Mouse (Mus musculus) adrenal gland, postnatal 36 days (tissue): ENCODE data around the gene Scn3a. TPM values are rescaled to one million over a fixed set of nuclear protein-coding genes. Genes with fewer than 3 reads are reported as not detected.
A peak's percentile ranks its signal among the peaks of the same experiment; 100 is the strongest.

Experiments used
- DNase-seq, 2 experiments: peaks; one replicate each; pipeline ENCODE4 v3.0.0; 2021; ENCODE audit warnings: mixed read lengths in 1 of 2
- total RNA-seq, 2 experiments: library from RNA; stranded (reverse); gene quantifications; 2 replicates each; pipeline ENCODE4 v1.2.3; 2021

Gene Scn3a
- total RNA-seq, 2 experiments from 2014 or later, result 2.8 to 3.2 TPM

- peak in 1 of 2 experiments; percentile 21 for DNase-seq
These were observed 153.7 kb downstream of the Scn3a start for GRCm38 (mm10) chr2:65413746-65414145.

Other genes with a start within 250 kb of the Scn3a start
- 10 to 100 TPM; 14.7 to 19.4 TPM for gene Slc38a11, start 203.6 kb downstream of the Scn3a start, total RNA-seq
- gene Scn2a, start 53.1 kb upstream of the Scn3a start, total RNA-seq, result 1 to 10 TPM in 1 of 2 experiments, under 1 TPM in 1; 0.66 to 1.1 TPM